Mouse (Mus musculus) CD4-positive, CD25-positive, alpha-beta regulatory T cell, adult 4 months (primary cell): ENCODE measurements around the gene Dennd6b. TPM values are rescaled to one million over a fixed set of nuclear protein-coding genes. Genes with fewer than 3 reads are reported as not detected.

ENCODE experiments used
- polyA plus RNA-seq, 2 experiments: library from polyadenylated mRNA; unstranded; fragments of 100-300 nt; shearing (Covaris generic); gene quantifications; one replicate each; pipeline ENCODE4 v1.2.1; 2017

Dennd6b gene
- polyA plus RNA-seq, 2 experiments from 2014 or later: 13.5 to 18.4 TPM

Other genes with a start within 250 kb of the Dennd6b start
- gene Ttll8, start 242.1 kb downstream of the Dennd6b start, polyA plus RNA-seq: not detected
- gene Mlc1, start 217.5 kb downstream of the Dennd6b start, polyA plus RNA-seq: not detected
- not detected for gene Mov10l1, start 213.6 kb downstream of the Dennd6b start, polyA plus RNA-seq
- gene Panx2, start 136.8 kb downstream of the Dennd6b start, polyA plus RNA-seq: not detected
- 10 to 100 TPM; 27.5 to 31.3 TPM for gene Trabd, start 121.4 kb downstream of the Dennd6b start, polyA plus RNA-seq
- gene Selenoo, start 107.4 kb downstream of the Dennd6b start, polyA plus RNA-seq: 10 to 100 TPM in 1 of 2 experiments, 1 to 10 TPM in 1; 8.8 to 14.0 TPM
- gene Tubgcp6, start 73.4 kb downstream of the Dennd6b start, polyA plus RNA-seq: 10 to 100 TPM; 16.0 to 17.5 TPM
- 10 to 100 TPM; 34.9 to 63.5 TPM for gene Hdac10, start 67.8 kb downstream of the Dennd6b start, polyA plus RNA-seq
- 1 to 10 TPM; 5.2 to 5.6 TPM for gene Mapk12, start 55.8 kb downstream of the Dennd6b start, polyA plus RNA-seq
- gene Mapk11, start 46.9 kb downstream of the Dennd6b start, polyA plus RNA-seq: 10 to 100 TPM; 21.7 to 39.5 TPM
- 1 to 10 TPM in 1 of 2 experiments, under 1 TPM in 1; 0.85 to 2.8 TPM for gene Plxnb2, start 15.7 kb downstream of the Dennd6b start, polyA plus RNA-seq
- gene Ppp6r2, start 15.1 kb upstream of the Dennd6b start, polyA plus RNA-seq: 10 to 100 TPM; 25.3 to 28.0 TPM
- gene Sbf1, start 118.8 kb upstream of the Dennd6b start, polyA plus RNA-seq: 100 to 1,000 TPM in 1 of 2 experiments, 10 to 100 TPM in 1; 87.6 to 124 TPM
- gene Adm2, start 126.2 kb upstream of the Dennd6b start, polyA plus RNA-seq: not detected
- not detected for gene Miox, start 137.9 kb upstream of the Dennd6b start, polyA plus RNA-seq
- 10 to 100 TPM; 23.5 to 40.7 TPM for gene Lmf2, start 159.2 kb upstream of the Dennd6b start, polyA plus RNA-seq
- 100 to 1,000 TPM; 189 to 193 TPM for gene Ncaph2, start 159.2 kb upstream of the Dennd6b start, polyA plus RNA-seq
- gene Sco2, start 177.3 kb upstream of the Dennd6b start, polyA plus RNA-seq: 1 to 10 TPM; 1.6 to 3.0 TPM
- not detected for gene Tymp, start 180.5 kb upstream of the Dennd6b start, polyA plus RNA-seq
- gene Odf3b, start 182.8 kb upstream of the Dennd6b start, polyA plus RNA-seq: 1 to 10 TPM in 1 of 2 experiments, not detected in 1; 2.5 TPM
- gene Klhdc7b, start 188.4 kb upstream of the Dennd6b start, polyA plus RNA-seq: not detected
- not detected for gene Syce3, start 214.0 kb upstream of the Dennd6b start, polyA plus RNA-seq
- under 1 TPM; 0.28 to 0.62 TPM for gene Cpt1b, start 229.4 kb upstream of the Dennd6b start, polyA plus RNA-seq
- gene C730034F03Rik, start 233.1 kb upstream of the Dennd6b start, polyA plus RNA-seq: 1 to 10 TPM; 5.7 to 8.2 TPM
- gene Gm44502, start 233.2 kb upstream of the Dennd6b start, polyA plus RNA-seq: not detected
- gene Chkb, start 233.4 kb upstream of the Dennd6b start, polyA plus RNA-seq: 10 to 100 TPM; 54.6 to 66.7 TPM